Mouse (Mus musculus) inflammation-experienced regulatory T-cells (primary cell): ENCODE measurements around the gene Olfr968. TPM values are rescaled to one million over a fixed set of nuclear protein-coding genes. Genes with fewer than 3 reads are reported as not detected.

ENCODE experiments used
- polyA plus RNA-seq, 2 experiments: library from polyadenylated mRNA; unstranded; fragments of 100-300 nt; shearing (Covaris generic); gene quantifications; one replicate each; pipeline ENCODE4 v1.2.1; 2017

Gene Olfr968
- polyA plus RNA-seq = not detected

GRCm38 (mm10) chr9:39783153-39783552 is at the start of gene Olfr968:
Gene Olfr968 (minus strand): TSS chr9:39783253.

DNA sequence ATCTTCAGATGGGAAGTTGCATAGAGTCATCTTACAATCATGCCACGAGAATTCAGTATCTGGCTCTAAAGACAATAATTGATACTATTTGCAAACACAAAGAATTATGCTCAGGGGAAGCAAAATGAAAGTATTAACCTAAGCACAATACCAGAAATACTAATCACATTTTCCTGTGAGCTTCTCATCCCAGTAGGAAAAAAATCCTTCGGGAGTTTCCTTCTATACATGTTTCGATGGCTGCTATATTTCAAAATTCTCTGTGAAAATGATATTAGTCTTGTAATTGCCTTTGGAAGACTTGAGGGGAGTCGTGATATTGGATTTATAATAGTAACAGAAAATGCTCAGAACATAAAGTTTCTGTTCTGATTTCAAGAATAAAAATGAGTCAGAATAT is 25.5 kb upstream of the Olfr968 start, which contains the start of gene Olfr970:
TSS of gene Olfr970 (plus strand) at position 301 of the 400 bp plus-strand sequence.

DNA sequence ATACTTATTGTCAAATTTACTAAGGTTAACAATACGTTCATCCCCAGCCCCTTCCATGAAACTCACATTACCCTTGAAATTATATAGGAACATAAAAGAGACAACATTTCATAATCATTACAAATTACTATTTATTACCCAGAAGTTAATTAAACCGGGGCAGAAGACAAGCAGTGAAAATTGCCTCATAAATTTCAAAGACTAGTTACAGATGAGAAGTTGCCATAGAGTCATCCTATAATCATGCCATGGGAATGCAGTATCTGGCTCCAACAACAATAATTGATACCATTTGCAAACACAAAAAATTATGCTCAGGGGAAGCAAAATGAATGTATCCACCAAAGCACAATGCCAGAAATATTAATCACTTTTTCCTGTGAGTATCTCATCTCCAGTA is 7.5 kb upstream of the Olfr968 start, which contains the start of gene Olfr969:
TSS of gene Olfr969 (plus strand) at position 388 of the 400 bp plus-strand sequence.

DNA sequence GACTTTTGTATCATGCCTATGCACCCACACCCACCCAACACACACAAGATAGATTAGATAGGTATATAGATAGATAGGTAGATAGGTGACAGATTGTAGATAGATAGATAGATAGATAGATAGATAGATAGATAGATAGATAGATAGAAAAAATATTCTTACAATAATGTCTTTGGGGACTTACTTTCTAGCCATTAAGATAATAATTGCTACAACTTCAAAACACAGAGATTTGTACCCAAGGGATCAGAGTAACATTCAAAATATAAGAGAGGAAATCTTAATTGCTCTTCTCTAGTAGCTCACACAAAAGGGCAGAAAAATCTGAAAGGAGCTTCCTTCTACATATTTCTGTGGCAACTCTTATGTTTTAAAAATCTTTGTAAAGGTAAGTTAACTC is 37.1 kb downstream of the Olfr968 start, which contains the start of gene Olfr967:
TSS of gene Olfr967 (plus strand) at position 301 of the 400 bp plus-strand sequence.

DNA sequence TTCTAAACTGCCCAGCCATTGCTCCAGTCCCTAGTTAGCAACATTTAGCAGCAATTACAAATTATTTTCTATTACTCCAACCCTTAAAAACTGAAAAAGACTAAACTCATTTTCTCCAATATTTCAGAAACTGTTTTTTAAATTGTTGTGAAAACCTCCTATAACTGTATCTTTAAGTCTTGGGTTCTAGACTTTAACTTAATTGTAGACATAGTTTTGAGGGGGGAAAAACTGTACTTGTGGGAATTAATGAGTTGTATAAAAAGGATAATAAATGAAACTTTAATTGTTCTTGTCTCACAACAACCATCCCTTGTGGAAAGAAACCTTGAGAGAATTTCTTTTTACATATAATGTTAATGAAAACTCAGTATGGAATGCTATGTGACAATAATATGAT is 52.4 kb downstream of the Olfr968 start, which contains the start of gene Olfr150:
TSS of gene Olfr150 (plus strand) at position 301 of the 400 bp plus-strand sequence.

Other genes starting within 250 kb of the Olfr968 start
- gene Olfr958, start 229.2 kb downstream of the Olfr968 start, polyA plus RNA-seq = not detected
- not detected for gene Olfr959, start 207.7 kb downstream of the Olfr968 start, polyA plus RNA-seq
- gene AW551984, start 178.8 kb downstream of the Olfr968 start, polyA plus RNA-seq = under 1 TPM; 0.11 to 0.82 TPM
- gene Olfr148, start 172.6 kb downstream of the Olfr968 start, polyA plus RNA-seq = under 1 TPM in 1 of 2 experiments, not detected in 1; 0.25 TPM
- gene Olfr960, start 161.9 kb downstream of the Olfr968 start, polyA plus RNA-seq = not detected
- gene Olfr961, start 138.2 kb downstream of the Olfr968 start, polyA plus RNA-seq = under 1 TPM; 0.11 to 0.13 TPM
- gene Olfr963, start 116.0 kb downstream of the Olfr968 start, polyA plus RNA-seq = not detected
- gene Olfr149, start 76.1 kb downstream of the Olfr968 start, polyA plus RNA-seq = under 1 TPM in 1 of 2 experiments, not detected in 1; 0.23 TPM
- not detected for gene Olfr965, start 71.9 kb downstream of the Olfr968 start, polyA plus RNA-seq
- under 1 TPM; 0.20 to 0.27 TPM for gene Olfr150, start 52.3 kb downstream of the Olfr968 start, polyA plus RNA-seq
- gene Olfr967, start 37.0 kb downstream of the Olfr968 start, polyA plus RNA-seq = under 1 TPM in 1 of 2 experiments, not detected in 1; 0.43 TPM
- 1 to 10 TPM in 1 of 2 experiments, under 1 TPM in 1; 0.10 to 1.1 TPM for gene Olfr969, start 7.7 kb upstream of the Olfr968 start, polyA plus RNA-seq
- gene Olfr970, start 25.6 kb upstream of the Olfr968 start, polyA plus RNA-seq = under 1 TPM; 0.13 to 0.45 TPM
- gene Olfr971, start 53.6 kb upstream of the Olfr968 start, polyA plus RNA-seq = under 1 TPM in 1 of 2 experiments, not detected in 1; 0.23 TPM
- not detected for gene Olfr972, start 83.2 kb upstream of the Olfr968 start, polyA plus RNA-seq
- not detected for gene Olfr229, start 124.1 kb upstream of the Olfr968 start, polyA plus RNA-seq
- under 1 TPM in 1 of 2 experiments, not detected in 1; 0.38 TPM for gene Olfr974, start 154.2 kb upstream of the Olfr968 start, polyA plus RNA-seq
- not detected for gene Olfr975, start 168.8 kb upstream of the Olfr968 start, polyA plus RNA-seq
- gene Olfr976, start 177.9 kb upstream of the Olfr968 start, polyA plus RNA-seq = not detected
- gene Olfr978, start 208.9 kb upstream of the Olfr968 start, polyA plus RNA-seq = under 1 TPM in 1 of 2 experiments, not detected in 1; 0.37 TPM
- gene Olfr979, start 220.2 kb upstream of the Olfr968 start, polyA plus RNA-seq = not detected
- gene Olfr980, start 226.3 kb upstream of the Olfr968 start, polyA plus RNA-seq = not detected
- under 1 TPM; 0.06 to 0.17 TPM for gene Olfr981, start 238.2 kb upstream of the Olfr968 start, polyA plus RNA-seq